Mouse (Mus musculus) heart, adult 2 months (tissue): ENCODE results near the gene Bcl2l10.

Source experiments
- CTCF ChIP-seq: fragments of 200-600 bp; IDR thresholded peaks from 2 replicates; pipeline ENCODE4 v1.8.1; 2022; ENCODE audit warnings: antibody characterized with exemption, mild to moderate bottlenecking, moderate library complexity
- EP300 ChIP-seq: fragments of 200-500 bp; IDR thresholded peaks from 2 replicates; pipeline ENCODE4 v1.6.1; 2011; ENCODE audit warnings: low read depth, low read length, control low read depth; ENCODE audit not compliant: insufficient read depth
- POLR2A ChIP-seq: fragments of 200-500 bp; IDR thresholded peaks from 2 replicates; pipeline ENCODE4 v1.6.1; 2011; ENCODE audit warnings: mild to moderate bottlenecking, low read depth, low read length, control low read depth; ENCODE audit not compliant: insufficient read depth

DNA sequence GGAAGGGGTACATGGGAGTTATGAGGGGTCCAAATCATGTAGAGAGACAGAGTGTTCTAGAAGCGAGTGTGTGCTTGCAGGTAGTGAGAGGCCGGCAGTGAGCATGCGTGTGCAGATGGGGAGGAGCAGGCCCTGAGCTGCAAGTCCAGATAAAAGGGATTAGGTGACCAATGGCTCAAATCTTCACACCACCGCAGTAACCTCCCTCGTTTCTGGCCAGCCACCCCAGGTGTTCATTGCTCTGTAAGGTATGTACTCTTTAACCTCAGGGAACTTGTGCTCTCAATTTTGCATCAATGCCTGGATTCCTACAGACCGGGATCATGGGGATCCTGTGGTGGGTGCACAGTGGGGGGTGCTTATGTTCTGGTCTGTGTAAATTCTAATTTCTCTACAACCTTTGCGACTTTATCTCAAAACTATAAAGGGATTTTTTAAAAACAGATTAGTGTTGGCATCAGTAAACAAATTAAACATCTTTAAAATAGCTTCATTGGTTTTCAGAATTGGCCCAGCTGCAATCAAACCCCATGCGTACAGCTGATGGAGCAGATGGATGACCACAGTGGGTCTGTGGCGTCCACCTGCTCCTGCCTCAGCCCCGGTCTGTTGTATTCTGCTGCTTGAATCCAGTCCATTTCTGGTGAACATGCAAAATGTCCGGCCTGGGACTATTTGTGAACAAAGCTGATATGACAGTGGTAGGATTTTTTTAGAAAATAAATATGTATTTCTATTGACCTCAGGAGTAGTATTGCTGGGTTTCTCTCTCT, 41.2 kb upstream of the Bcl2l10 start, which contains the start of gene Gnb5:
- TF ChIP-seq EP300 (no peak), CTCF (no peak), POLR2A (no peak)
